Mouse (Mus musculus): ENCODE results near the gene Hpse2.

The Hpse2 gene

DNA sequence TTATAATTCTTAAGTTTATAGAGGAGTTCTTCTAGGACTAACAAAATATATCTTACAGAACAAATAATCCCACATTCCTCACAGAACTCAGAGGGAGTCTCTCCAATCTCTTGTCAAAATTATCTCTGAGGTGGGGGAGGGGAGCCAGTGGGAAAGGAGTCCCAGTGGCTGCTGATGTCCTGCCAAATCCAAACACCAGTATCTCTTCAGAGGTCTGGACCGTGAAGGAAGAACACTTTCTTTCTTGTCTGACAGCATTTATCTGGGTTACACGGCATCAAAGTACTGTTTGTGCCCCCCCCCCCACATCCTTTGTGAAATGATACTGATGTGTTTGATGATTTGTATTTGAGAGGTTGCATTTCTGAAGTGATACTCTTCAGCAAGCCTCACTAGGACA lies 213.3 kb downstream of the Hpse2 start:
- no peak for DNase-seq (ENCODE audit: extremely low spot score, low spot score)

GRCm38 (mm10) chr19:43156085-43156484 lies 232.1 kb downstream of the Hpse2 start:
- no peak for DNase-seq (ENCODE audit: extremely low spot score, low spot score)

DNA sequence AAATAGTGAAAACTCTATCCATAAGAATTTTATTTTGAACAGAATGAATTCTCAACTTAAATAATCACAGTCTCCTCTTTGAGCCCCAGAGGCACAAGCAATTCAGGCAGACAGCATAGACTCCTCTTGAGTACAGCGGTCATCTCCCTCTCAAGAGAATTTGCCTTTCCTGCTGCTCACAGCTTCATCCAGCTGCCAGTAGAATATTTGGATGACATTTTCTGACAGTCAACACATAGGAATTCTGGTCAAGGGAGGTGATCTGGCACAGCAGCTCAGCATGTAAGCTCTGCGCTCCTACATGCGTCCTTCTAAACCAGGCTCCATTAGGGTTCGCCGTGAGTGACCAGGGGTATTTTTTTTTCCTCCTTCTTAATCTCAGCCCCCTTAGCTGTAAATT lies 232.6 kb downstream of the Hpse2 start:
- DNase-seq (ENCODE audit: extremely low spot score, low spot score) = no peak

DNA sequence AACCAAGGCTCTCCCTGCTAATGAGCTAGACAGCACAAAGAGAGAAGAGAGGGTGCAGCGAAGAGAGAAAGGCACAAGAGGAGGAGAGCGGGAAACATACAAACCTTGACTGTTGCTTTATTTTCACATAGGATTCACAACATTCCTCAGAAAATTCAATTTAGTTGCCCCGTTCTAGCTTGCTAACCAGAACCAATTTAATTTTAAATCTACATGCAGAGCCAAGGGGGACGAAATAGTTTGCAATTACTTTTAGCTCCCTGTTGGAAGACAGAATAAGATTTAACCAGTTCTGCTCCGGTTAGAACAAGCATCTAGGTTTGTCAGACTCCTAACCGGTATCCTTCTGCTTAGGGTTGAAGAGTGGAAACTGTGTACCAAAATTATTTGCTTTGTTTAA lies 240.3 kb downstream of the Hpse2 start:
- DNase-seq (ENCODE audit: extremely low spot score, low spot score) = no peak

GRCm38 (mm10) chr19:43146820-43147219 lies 241.3 kb downstream of the Hpse2 start:
- DNase-seq (ENCODE audit: extremely low spot score, low spot score) = no peak

- no peak for DNase-seq (ENCODE audit: extremely low spot score, low spot score)
These were observed 246.5 kb downstream of the Hpse2 start for GRCm38 (mm10) chr19:43141646-43142045.

GRCm38 (mm10) chr19:43109796-43110195 lies 278.4 kb downstream of the Hpse2 start:
- DNase-seq (ENCODE audit: extremely low spot score, low spot score) = no peak

DNA sequence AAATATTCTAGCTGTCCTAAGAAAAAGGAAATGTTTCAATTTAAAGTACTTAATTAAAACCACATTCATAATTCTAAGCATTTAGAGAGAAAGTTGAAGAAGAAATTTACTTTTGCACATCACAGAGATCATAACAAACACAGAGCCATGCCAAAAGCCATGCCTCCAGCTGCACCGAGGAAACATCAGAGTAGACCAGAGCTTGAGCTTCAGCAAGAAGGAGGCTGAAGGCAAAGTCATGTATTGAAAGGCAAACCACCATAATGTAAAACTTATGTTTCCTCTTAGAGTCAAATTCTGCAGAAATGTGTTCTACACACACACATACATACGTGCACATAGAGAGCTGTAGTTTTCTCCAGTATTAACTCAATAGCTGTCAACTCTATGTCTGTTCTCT lies 291.2 kb downstream of the Hpse2 start:
- no peak for DNase-seq (ENCODE audit: extremely low spot score, low spot score)

GRCm38 (mm10) chr19:43087216-43087615 lies 300.9 kb downstream of the Hpse2 start:
- no peak for DNase-seq (ENCODE audit: extremely low spot score, low spot score)

DNA sequence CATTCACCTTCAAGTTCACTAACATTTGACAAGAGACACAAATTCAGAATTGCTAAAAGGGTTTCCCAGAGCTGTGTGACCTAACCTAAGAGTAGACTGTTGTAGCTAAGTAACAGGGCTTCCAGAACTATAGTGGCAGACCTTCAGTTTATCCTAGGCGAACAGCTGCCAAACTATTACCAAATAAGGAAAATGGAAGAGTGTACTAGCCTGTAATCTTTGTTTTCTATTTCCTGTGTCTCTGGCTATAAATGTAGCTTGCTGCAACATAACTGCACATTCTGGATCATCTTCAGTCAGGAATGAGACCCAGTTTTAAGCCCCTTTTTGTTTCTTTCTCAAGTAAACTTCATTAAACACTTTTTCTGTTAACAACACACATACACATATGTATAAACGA lies 324.0 kb downstream of the Hpse2 start:
- DNase-seq (ENCODE audit: extremely low spot score, low spot score) = no peak

GRCm38 (mm10) chr19:43044506-43044905 lies 343.6 kb downstream of the Hpse2 start:
- no peak for DNase-seq (ENCODE audit: extremely low spot score, low spot score)

DNA sequence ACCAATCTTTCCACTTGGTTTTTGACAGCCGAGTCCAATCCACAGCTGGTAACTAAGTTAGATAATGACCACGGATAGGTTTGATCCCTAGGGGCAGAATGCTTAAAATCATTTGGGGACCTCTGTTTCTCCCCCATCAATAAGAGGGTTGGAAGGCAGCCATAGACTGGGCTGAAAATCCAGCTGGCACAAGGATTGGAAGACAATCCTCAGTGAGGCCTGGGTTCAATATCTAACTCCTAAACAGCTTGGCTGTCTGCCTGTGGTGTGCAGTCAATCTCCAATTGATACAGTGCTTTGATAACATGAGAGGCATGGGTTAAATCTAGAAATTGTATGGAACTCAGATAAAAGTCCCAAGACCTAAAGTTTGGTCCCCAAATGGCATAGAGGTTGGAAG lies 345.4 kb downstream of the Hpse2 start:
- DNase-seq (ENCODE audit: extremely low spot score, low spot score) = no peak

DNA sequence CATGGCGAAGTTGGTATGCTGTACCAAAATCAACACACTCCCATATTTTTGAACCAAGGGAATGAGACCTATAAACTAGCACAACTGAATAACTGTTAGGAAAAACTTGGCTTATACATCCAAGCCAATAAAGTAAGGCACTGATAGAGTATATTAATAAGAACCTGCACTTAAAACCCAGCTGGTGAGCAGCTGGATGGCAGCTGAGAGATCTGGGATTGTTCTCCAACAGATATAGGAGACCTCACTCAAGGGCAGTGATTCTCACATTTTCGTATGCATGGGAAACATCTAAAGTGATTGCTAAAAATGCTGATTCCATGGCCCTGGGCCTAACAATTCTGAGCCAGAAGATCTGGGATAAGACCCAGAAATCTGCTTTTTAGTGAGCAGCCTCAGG lies 345.9 kb downstream of the Hpse2 start:
- DNase-seq (ENCODE audit: extremely low spot score, low spot score) = no peak

DNA sequence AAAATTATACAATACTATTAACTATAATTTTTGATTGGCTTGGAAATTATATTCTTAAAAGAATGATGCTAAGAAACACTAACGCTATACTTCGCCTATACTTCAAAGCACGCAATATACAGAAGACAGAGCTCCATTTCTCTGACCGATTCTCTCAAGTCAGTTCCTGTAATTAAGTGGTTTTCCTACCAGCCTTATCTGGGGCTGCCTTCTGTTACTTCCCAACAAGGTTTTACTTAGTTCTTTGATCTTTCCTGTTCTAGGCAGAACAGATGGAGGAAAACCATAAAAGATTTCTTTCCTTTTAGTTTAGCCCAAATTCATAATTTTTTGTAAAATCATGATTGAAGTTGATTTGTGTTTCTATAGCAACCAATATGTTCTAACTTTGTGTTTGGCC lies 351.8 kb downstream of the Hpse2 start:
- DNase-seq (ENCODE audit: extremely low spot score, low spot score) = no peak

DNA sequence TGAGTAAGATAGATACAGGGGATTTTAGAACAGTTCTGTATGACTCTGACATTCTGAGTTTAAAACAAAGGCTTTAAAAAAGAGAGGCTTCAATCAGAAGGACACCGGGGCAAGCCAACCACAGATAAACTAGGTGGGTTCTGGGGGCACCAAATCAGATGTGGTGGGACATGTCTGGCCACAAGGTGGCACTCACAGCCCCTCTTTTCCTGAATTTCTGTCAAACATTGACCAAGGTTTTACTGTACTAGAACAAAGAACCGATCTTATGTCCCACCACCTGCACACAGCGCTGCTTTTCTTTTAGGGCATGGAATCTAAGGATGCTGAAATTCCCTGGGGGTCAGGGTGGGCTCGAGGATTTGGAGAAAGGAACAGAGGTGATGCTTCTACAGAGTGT lies 360.9 kb downstream of the Hpse2 start:
- peak; percentile 43 for DNase-seq (ENCODE audit: extremely low spot score, low spot score)

DNA sequence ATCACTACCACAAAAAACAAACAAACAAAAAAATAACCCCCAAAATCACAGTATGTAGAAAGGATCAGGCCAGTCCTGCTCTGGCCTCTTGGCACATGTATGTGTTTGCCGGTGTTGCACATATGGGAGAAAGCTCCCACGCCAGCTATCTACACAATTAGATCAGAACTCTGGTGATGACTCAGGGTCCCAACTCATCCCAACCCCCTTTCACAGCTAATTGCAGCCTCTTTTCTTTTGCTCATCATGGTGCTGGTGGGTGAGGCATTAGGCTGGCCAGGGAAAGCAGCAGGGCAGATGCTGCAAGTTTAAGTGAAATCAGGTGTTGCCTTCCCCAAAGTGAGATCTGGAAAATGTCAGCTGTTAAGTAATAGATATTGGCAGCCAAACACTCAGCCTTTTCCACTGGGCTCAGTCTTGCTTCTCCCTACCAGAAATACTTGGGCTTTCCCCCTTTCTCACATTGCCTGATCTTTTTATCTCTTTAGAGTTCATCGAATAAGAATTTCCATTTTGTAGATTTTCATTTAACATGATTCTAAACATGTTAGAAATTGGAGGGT lies 365.5 kb downstream of the Hpse2 start:
- DNase-seq (ENCODE audit: extremely low spot score, low spot score) = no peak

DNA sequence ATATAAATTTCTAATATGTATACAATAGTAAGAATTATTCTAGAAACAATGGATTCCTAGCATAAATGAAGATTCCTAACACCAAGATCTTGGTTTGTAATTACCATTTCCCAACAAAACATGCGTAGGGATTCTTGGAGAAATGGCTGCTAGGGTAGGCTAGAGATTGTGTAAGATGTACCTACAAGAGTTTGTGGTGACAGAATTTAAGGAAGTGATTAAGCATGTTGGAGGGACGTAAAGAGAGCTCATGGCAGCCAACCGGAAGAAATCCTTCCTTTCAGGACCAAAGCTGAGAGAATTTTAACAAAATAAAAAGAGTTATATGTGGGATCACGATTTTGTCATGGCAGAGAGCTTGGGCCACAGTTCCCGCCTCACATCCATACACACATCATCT lies 369.4 kb downstream of the Hpse2 start:
- no peak for DNase-seq (ENCODE audit: extremely low spot score, low spot score)

DNA sequence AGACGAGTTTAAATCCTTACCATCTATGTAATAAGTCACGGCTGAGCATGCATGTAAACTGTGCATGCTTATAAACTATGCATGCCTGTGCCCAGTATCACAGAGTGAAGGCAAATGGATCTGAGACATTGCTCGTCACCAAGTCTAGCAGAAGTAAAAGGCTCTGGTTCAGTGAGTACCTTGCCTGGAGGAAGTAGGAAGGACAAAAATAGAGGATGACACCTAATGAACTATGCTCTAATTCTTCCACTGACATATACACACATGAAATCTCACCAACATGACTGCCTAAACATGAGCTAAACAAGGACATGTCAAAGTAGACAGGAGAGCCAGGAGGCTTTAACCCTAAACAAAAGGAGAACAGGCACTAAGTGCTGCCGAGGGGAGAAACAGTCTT lies 391.7 kb downstream of the Hpse2 start:
- DNase-seq (ENCODE audit: extremely low spot score, low spot score) = no peak

- DNase-seq (ENCODE audit: extremely low spot score, low spot score) = no peak
These were observed 399.3 kb downstream of the Hpse2 start for GRCm38 (mm10) chr19:42988833-42989232.

DNA sequence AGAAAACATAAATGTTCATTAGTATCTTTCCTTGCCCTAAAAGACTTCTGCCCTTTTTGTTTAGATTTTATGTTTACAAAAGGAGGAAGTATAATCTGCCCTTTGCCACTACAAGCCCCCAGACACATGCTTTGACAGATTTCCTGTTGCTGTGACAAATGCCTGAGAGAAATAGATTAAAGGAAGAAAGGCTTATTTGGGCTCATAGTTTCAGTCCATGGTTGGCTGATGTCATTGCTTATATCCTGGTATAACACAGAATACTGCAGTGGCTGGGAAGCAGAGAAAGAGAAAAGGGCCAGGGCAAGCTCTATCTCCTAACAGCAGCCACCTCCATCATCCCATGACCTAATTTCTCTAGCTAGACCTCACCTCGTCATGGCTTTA lies 401.8 kb downstream of the Hpse2 start:
- no peak for DNase-seq (ENCODE audit: extremely low spot score, low spot score)

- DNase-seq (ENCODE audit: extremely low spot score, low spot score) = no peak
These were observed 402.5 kb downstream of the Hpse2 start for GRCm38 (mm10) chr19:42985372-42986314.

GRCm38 (mm10) chr19:42980537-42980936 lies 407.6 kb downstream of the Hpse2 start:
- no peak for DNase-seq (ENCODE audit: extremely low spot score, low spot score)

GRCm38 (mm10) chr19:42977938-42978337 lies 410.2 kb downstream of the Hpse2 start:
- no peak for DNase-seq (ENCODE audit: extremely low spot score, low spot score)

Data from neural tube, embryonic 10.5 days (tissue).